Mouse (Mus musculus) neural tube, embryonic 14.5 days (tissue): ENCODE measurements around the gene Lce1h. TPM values are rescaled to one million over a fixed set of nuclear protein-coding genes. Genes with fewer than 3 reads are reported as not detected.

Experiments used
- ATAC-seq: fragments of 200-750 bp; cut with Nextera tagmentation; 2 replicates; pipeline ENCODE4 v1.8.0; 2017; ENCODE audit warnings: low read depth, mild to moderate bottlenecking, moderate TSS enrichment, moderate library complexity
- H3K27ac ChIP-seq: fragments of 300-500 bp; sonication (generic); 2 replicates; pipeline ENCODE4 v1.5.1; 2014; ENCODE audit warnings: low read depth, mild to moderate bottlenecking, control low read depth, low read length, moderate library complexity, mixed read lengths
- H3K27me3 ChIP-seq: fragments of 300-500 bp; sonication (generic); 2 replicates; pipeline ENCODE4 v1.6.1; 2014; ENCODE audit warnings: low read length; ENCODE audit not compliant: control insufficient read depth, insufficient read depth
- H3K36me3 ChIP-seq: fragments of 300-500 bp; sonication (generic); 2 replicates; pipeline ENCODE4 v1.6.1; 2014; ENCODE audit warnings: low read length, mixed read lengths; ENCODE audit not compliant: control insufficient read depth, insufficient read depth
- H3K4me1 ChIP-seq: fragments of 300-500 bp; sonication (generic); 2 replicates; pipeline ENCODE4 v1.6.1; 2014; ENCODE audit warnings: low read length; ENCODE audit not compliant: control insufficient read depth, insufficient read depth
- H3K4me2 ChIP-seq: fragments of 300-500 bp; sonication (generic); 2 replicates; pipeline ENCODE4 v1.6.1; 2014; ENCODE audit warnings: mild to moderate bottlenecking, low read depth, low read length, control low read depth
- H3K4me3 ChIP-seq: fragments of 300-500 bp; sonication (generic); 2 replicates; pipeline ENCODE4 v1.5.1; 2014; ENCODE audit warnings: low read depth, low read length, control low read depth, mixed read lengths
- H3K9ac ChIP-seq: fragments of 300-500 bp; sonication (generic); replicated peaks from 2 replicates; pipeline ENCODE4 v1.6.1; 2014; ENCODE audit warnings: low read depth, mild to moderate bottlenecking, control low read depth, low read length, mixed read lengths
- H3K9me3 ChIP-seq: fragments of 300-500 bp; sonication (generic); 2 replicates; pipeline ENCODE4 v1.6.1; 2016; ENCODE audit warnings: low read length; ENCODE audit not compliant: control insufficient read depth
- WGBS: fragments of 180-500 bp; shearing (Covaris S2); extraction: QIAGEN DNeasy Blood & Tissue Kit; methylation state at CpG from one replicate; pipeline ENCODE4 v1.1.7; 2014; 5-methylcytosine and 5-hydroxymethylcytosine counted together
- polyA plus RNA-seq: library from polyadenylated mRNA; unstranded; fragments of >200 nt; fragmentation: Nextera tagmentation; extraction: Ambion mirVana; gene quantifications from 2 replicates; pipeline ENCODE4 v1.2.1, GENCODE M21; 2014

Lce1h gene
- polyA plus RNA-seq, 1 experiment from 2014 or later, result not detected

GRCm38 (mm10) chr3:92720250-92720649, 44.6 kb downstream of the Lce1h start, which contains the start of gene Lce1f:
Gene Lce1f (minus strand): TSS chr3:92720350.
- H3K4me1 ChIP-seq, result no peaks in the 10 kb centered on the region
- ATAC-seq, result no peak
- WGBS, result 87% methylated on average over 3 of the region's 3 CpGs
- H3K9ac ChIP-seq, result no peak within 1 kb of the TSS
- H3K4me3 ChIP-seq, result no peak within 1 kb of the TSS
- no peak within 1 kb of the TSS for H3K4me2 ChIP-seq
- no peak within 1 kb of the TSS for H3K27ac ChIP-seq
- H3K27me3 ChIP-seq, result no peaks in the 10 kb centered on the region
- no peaks in the 10 kb centered on the region for H3K9me3 ChIP-seq
- H3K36me3 ChIP-seq, result no peaks in the 10 kb centered on the region

GRCm38 (mm10) chr3:92715122-92715521, 49.7 kb downstream of the Lce1h start:
- H3K4me1 ChIP-seq, result no peaks in the 10 kb centered on the region
- H3K9ac ChIP-seq, result no peak overlapping the region
- ATAC-seq, result no peak
- no peaks in the 10 kb centered on the region for H3K36me3 ChIP-seq
- H3K4me2 ChIP-seq, result no peak overlapping the region
- H3K27me3 ChIP-seq, result no peaks in the 10 kb centered on the region
- no peaks in the 10 kb centered on the region for H3K9me3 ChIP-seq
- no peak overlapping the region for H3K27ac ChIP-seq
- H3K4me3 ChIP-seq, result no peak overlapping the region

Other genes with a start within 250 kb of the Lce1h start
- not detected in 2 replicates for gene 2310046K23Rik, start 230.6 kb downstream of the Lce1h start, polyA plus RNA-seq
- gene Ivl, start 191.3 kb downstream of the Lce1h start, polyA plus RNA-seq, result not detected in 2 replicates
- not detected in 2 replicates for gene Smcp, start 176.1 kb downstream of the Lce1h start, polyA plus RNA-seq
- gene 2210017I01Rik, start 157.6 kb downstream of the Lce1h start, polyA plus RNA-seq, result not detected in 2 replicates
- not detected in 2 replicates for gene Lce6a, start 143.4 kb downstream of the Lce1h start, polyA plus RNA-seq
- gene Lce1a1, start 116.8 kb downstream of the Lce1h start, polyA plus RNA-seq, result not detected in 2 replicates
- gene Lce1b, start 108.1 kb downstream of the Lce1h start, polyA plus RNA-seq, result not detected in 2 replicates
- not detected in 2 replicates for gene Lce1a2, start 94.8 kb downstream of the Lce1h start, polyA plus RNA-seq
- gene Lce1c, start 85.8 kb downstream of the Lce1h start, polyA plus RNA-seq, result not detected in 2 replicates
- not detected in 2 replicates for gene Lce1d, start 77.9 kb downstream of the Lce1h start, polyA plus RNA-seq
- not detected in 2 replicates for gene Lce1e, start 56.0 kb downstream of the Lce1h start, polyA plus RNA-seq
- not detected in 2 replicates for gene Lce1f, start 44.7 kb downstream of the Lce1h start, polyA plus RNA-seq
- not detected in 2 replicates for gene Gm38119, start 26.0 kb downstream of the Lce1h start, polyA plus RNA-seq
- gene Lce1g, start 12.7 kb downstream of the Lce1h start, polyA plus RNA-seq, result not detected in 2 replicates
- gene Lce1i, start 13.8 kb upstream of the Lce1h start, polyA plus RNA-seq, result not detected in 2 replicates
- gene Lce1j, start 25.4 kb upstream of the Lce1h start, polyA plus RNA-seq, result not detected in 2 replicates
- gene Lce1k, start 42.8 kb upstream of the Lce1h start, polyA plus RNA-seq, result not detected in 2 replicates
- not detected in 2 replicates for gene Kprp, start 62.2 kb upstream of the Lce1h start, polyA plus RNA-seq
- not detected in 2 replicates for gene Lce1l, start 86.2 kb upstream of the Lce1h start, polyA plus RNA-seq
- not detected in 2 replicates for gene 2310050C09Rik, start 105.2 kb upstream of the Lce1h start, polyA plus RNA-seq
- gene Lce3a, start 161.2 kb upstream of the Lce1h start, polyA plus RNA-seq, result not detected in 2 replicates
- gene Lce3b, start 167.9 kb upstream of the Lce1h start, polyA plus RNA-seq, result not detected in 2 replicates
- gene Lce3c, start 179.4 kb upstream of the Lce1h start, polyA plus RNA-seq, result not detected in 2 replicates
- gene Lce3d, start 192.3 kb upstream of the Lce1h start, polyA plus RNA-seq, result not detected in 2 replicates
- gene Lce3e, start 202.0 kb upstream of the Lce1h start, polyA plus RNA-seq, result not detected in 2 replicates
- not detected in 2 replicates for gene Lce3f, start 227.2 kb upstream of the Lce1h start, polyA plus RNA-seq